Mouse (Mus musculus) forebrain, embryonic 12.5 days (tissue): Measurements from ENCODE around the gene Eci3. TPM values are rescaled to one million over a fixed set of nuclear protein-coding genes. Genes with fewer than 3 reads are reported as not detected.

ENCODE experiments used
- ATAC-seq: fragments of 200-750 bp; cut with Nextera tagmentation; 2 replicates; pipeline ENCODE4 v1.8.0; 2017; ENCODE audit warnings: moderate TSS enrichment; ENCODE audit not compliant: low FRiP score
- H3K27ac ChIP-seq: fragments of 300-500 bp; sonication (generic); 2 replicates; pipeline ENCODE4 v1.5.1; 2016; ENCODE audit warnings: mild to moderate bottlenecking
- H3K27me3 ChIP-seq: fragments of 300-500 bp; sonication (generic); 2 replicates; pipeline ENCODE4 v1.6.1; 2016; ENCODE audit warnings: mild to moderate bottlenecking
- H3K36me3 ChIP-seq: fragments of 300-500 bp; sonication (generic); replicated peaks from 2 replicates; pipeline ENCODE4 v1.6.1; 2016; ENCODE audit warnings: mild to moderate bottlenecking
- H3K4me1 ChIP-seq: fragments of 300-500 bp; sonication (generic); 2 replicates; pipeline ENCODE4 v1.6.1; 2016
- H3K4me2 ChIP-seq: fragments of 300-500 bp; sonication (generic); 2 replicates; pipeline ENCODE4 v1.6.1; 2016; ENCODE audit warnings: mild to moderate bottlenecking, moderate library complexity
- H3K4me3 ChIP-seq: fragments of 300-500 bp; sonication (generic); replicated peaks from 2 replicates; pipeline ENCODE4 v1.5.1; 2016; ENCODE audit warnings: mild to moderate bottlenecking
- H3K9ac ChIP-seq: fragments of 300-500 bp; sonication (generic); 2 replicates; pipeline ENCODE4 v1.6.1; 2016; ENCODE audit warnings: mild to moderate bottlenecking
- H3K9me3 ChIP-seq: fragments of 300-500 bp; sonication (generic); 2 replicates; pipeline ENCODE4 v1.6.1; 2016
- WGBS: fragments of 180-500 bp; shearing (Covaris S2); methylation state at CpG from one replicate; pipeline ENCODE4 v1.1.7; 2016; 5-methylcytosine and 5-hydroxymethylcytosine counted together
- polyA plus RNA-seq: library from polyadenylated mRNA; unstranded; fragments of >200 nt; fragmentation: Nextera tagmentation; extraction: Ambion mirVana; gene quantifications from 2 replicates; pipeline ENCODE4 v1.2.1, GENCODE M21; 2016

The Eci3 gene
- polyA plus RNA-seq, 1 experiment from 2014 or later = 0.19 TPM

- no peaks in the 10 kb centered on the region for H3K36me3 ChIP-seq
- no peak overlapping the region for H3K4me2 ChIP-seq
- H3K4me3 ChIP-seq = no peak overlapping the region
- H3K4me1 ChIP-seq = peaks cover 5% of the 10 kb centered on the region
- no peaks in the 10 kb centered on the region for H3K9me3 ChIP-seq
- H3K9ac ChIP-seq = no peak overlapping the region
- 88% methylated on average over 9 of the region's 9 CpGs for WGBS
- H3K27me3 ChIP-seq = 0 out of 2 replicates have a peak, but pooled peaks cover 3% of the 10 kb centered on the region
- H3K27ac ChIP-seq = no peak overlapping the region
- ATAC-seq = no peak
Measured at GRCm38 (mm10) chr13:34914614-34915013, 49.0 kb downstream of the Eci3 start.

Other genes starting within 250 kb of the Eci3 start
- not detected in 2 replicates for gene Fam50b, start 229.0 kb downstream of the Eci3 start, polyA plus RNA-seq
- gene Prpf4b, start 88.5 kb downstream of the Eci3 start, polyA plus RNA-seq = 104 and 108 TPM in 2 replicates
- 0.68 and 0.96 TPM in 2 replicates for gene Fam217a, start 39.5 kb downstream of the Eci3 start, polyA plus RNA-seq
- not detected in 2 replicates for gene 4933417A18Rik, start 39.4 kb downstream of the Eci3 start, polyA plus RNA-seq
- gene Eci2, start 63.3 kb upstream of the Eci3 start, polyA plus RNA-seq = 117 and 118 TPM in 2 replicates